ENCODE assay signal across 12 mouse cellular contexts in genomic region chr13:20430998-20431397, GRCm38 (mm10).
DNase-seq lines count a peak whose midpoint lies in the region; ATAC-seq lines count a peak whose summit lies in the region.
"Had no signal": no experiment of that assay in that cellular context is flagged by ENCODE, and none has a peak within 500 bp of the region (broad histone marks: within the 10 kb centered on the region; RNA-seq: fewer than 3 reads in every experiment).

No protein-coding gene starts in this region.

- H3K36me3 ChIP-seq in hindbrain, embryonic 13.5 days = no peaks in the 10 kb centered on the region
- H3K36me3 ChIP-seq in hindbrain, embryonic 10.5 days = no peaks in the 10 kb centered on the region
- H3K36me3 ChIP-seq: embryonic facial prominence, embryonic 15.5 days had no signal

- H3K4me2 ChIP-seq in hindbrain, embryonic 13.5 days = no peak overlapping the region
- H3K4me2 ChIP-seq: embryonic facial prominence, embryonic 15.5 days had no signal

- H3K27me3 ChIP-seq in hindbrain, embryonic 13.5 days = no peaks in the 10 kb centered on the region
- H3K27me3 ChIP-seq in hindbrain, embryonic 10.5 days (ENCODE audit: insufficient read depth, poor library complexity, severe bottlenecking) = no peaks in the 10 kb centered on the region
- H3K27me3 ChIP-seq: embryonic facial prominence, embryonic 15.5 days had no signal

- no peak overlapping the region for H3K9ac ChIP-seq in hindbrain, embryonic 13.5 days
- H3K9ac ChIP-seq: embryonic facial prominence, embryonic 15.5 days had no signal

- H3K4me1 ChIP-seq in hindbrain, embryonic 13.5 days (replicated peaks) = peaks cover 4% of the 10 kb centered on the region; the same call in 1 of the 2 replicates
- H3K4me1 ChIP-seq in hindbrain, embryonic 10.5 days (replicated peaks) = no peaks in the 10 kb centered on the region
- H3K4me1 ChIP-seq: embryonic facial prominence, embryonic 15.5 days had no signal

- no peak overlapping the region for H3K4me3 ChIP-seq in hindbrain, embryonic 13.5 days
- no peak overlapping the region for H3K4me3 ChIP-seq in hindbrain, embryonic 10.5 days
- H3K4me3 ChIP-seq: embryonic facial prominence, embryonic 15.5 days had no signal

- DNase-seq in hindbrain, embryonic 10.5 days (ENCODE audit: low spot score) = no peak
- DNase-seq in frontal cortex, adult 2 months (ENCODE audit: extremely low spot score in 1 of 2, low spot score in 1 of 2) = peak; percentile 37 to 56
- peak; percentile 30 to 38 for DNase-seq in left cerebral cortex, adult 9 months (ENCODE audit: low spot score in 2 of 2)
- DNase-seq in retina, embryonic 14.5 days (ENCODE audit: low spot score) = peak; percentile 29
- DNase-seq in layer of hippocampus, adult 18-20 months (ENCODE audit: low spot score in 2 of 2) = no peak
- no peak for DNase-seq in ovary, postnatal 14 days (ENCODE audit: low spot score)
- DNase-seq: thymus, postnatal 14 days had no signal

- H3K9me3 ChIP-seq in hindbrain, embryonic 13.5 days = no peaks in the 10 kb centered on the region
- no peaks in the 10 kb centered on the region for H3K9me3 ChIP-seq in hindbrain, embryonic 10.5 days
- H3K9me3 ChIP-seq: embryonic facial prominence, embryonic 15.5 days had no signal

- H3K27ac ChIP-seq in hindbrain, embryonic 13.5 days = 0 out of 2 replicates have a peak overlapping the region, but pooled peaks have one; percentile 3
- H3K27ac ChIP-seq in hindbrain, embryonic 10.5 days = no peak overlapping the region
- H3K27ac ChIP-seq: embryonic facial prominence, embryonic 15.5 days; macrophage had no signal

- 68% methylated on average over 6 of the region's 6 CpGs for WGBS in hindbrain, embryonic 13.5 days
- 82% methylated on average over 6 of the region's 6 CpGs for WGBS in hindbrain, embryonic 10.5 days

- ATAC-seq in hindbrain, embryonic 13.5 days (ENCODE audit: low FRiP score) = no peak
- ATAC-seq: forebrain, embryonic 14.5 days; intestine, postnatal 0 days had no signal

Comparison
In these comparisons a context has a peak if more than half of its experiments do, and no peak if none do; other contexts are left out.
1. DNase-seq: peak in frontal cortex, adult 2 months (2 of 2), left cerebral cortex, adult 9 months (2 of 2) and retina, embryonic 14.5 days (single experiment); none in hindbrain, embryonic 10.5 days (single experiment), layer of hippocampus, adult 18-20 months (0 of 2) and ovary, postnatal 14 days (single experiment).